Mouse (Mus musculus): ENCODE data around the gene Atg4b. TPM values are rescaled to one million over a fixed set of nuclear protein-coding genes. Genes with fewer than 3 reads are reported as not detected.

Atg4b gene
- polyA plus RNA-seq, 1 experiment from 2014 or later, result 104 TPM

DNA sequence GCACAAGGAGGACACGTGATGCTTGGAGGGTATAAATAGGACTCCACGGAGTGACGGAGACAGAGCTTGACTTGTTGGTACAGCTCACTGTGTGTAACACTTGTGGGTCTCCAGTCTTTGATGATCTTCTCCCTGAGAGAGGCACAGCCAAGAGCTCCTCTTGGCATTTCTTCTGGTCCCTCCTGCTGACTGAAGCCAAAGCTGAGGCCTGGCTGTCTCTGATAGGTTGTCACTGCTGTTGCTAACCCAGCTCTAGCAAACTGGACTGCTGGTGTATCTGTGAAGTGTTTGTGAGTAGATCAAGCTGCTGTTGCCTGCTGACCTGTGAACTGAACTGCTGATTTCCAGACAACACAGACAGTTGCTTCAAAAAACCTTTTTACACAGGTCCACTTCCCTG lies 18.6 kb downstream of the Atg4b start:
- no peak overlapping the region for H3K9ac ChIP-seq (replicated peaks; ENCODE audit: low read depth, low read length)
- H3K27ac ChIP-seq (ENCODE audit: low read length), result no peak overlapping the region
- no peak for ATAC-seq
- no peaks in the 10 kb centered on the region for H3K27me3 ChIP-seq (replicated peaks; ENCODE audit: control insufficient read depth, insufficient read depth, low read length)
- WGBS, result 95% methylated on average over 3 of the region's 3 CpGs
- H3K4me2 ChIP-seq (ENCODE audit: low read length), result no peak overlapping the region
- H3K36me3 ChIP-seq (ENCODE audit: control insufficient read depth, insufficient read depth), result peaks cover 8% of the 10 kb centered on the region
- no peaks in the 10 kb centered on the region for H3K4me1 ChIP-seq (replicated peaks; ENCODE audit: control insufficient read depth, insufficient read depth, low read length)
- no peak overlapping the region for H3K4me3 ChIP-seq (replicated peaks; ENCODE audit: low read length)
- no peaks in the 10 kb centered on the region for H3K9me3 ChIP-seq (ENCODE audit: control insufficient read depth, low read length)

DNA sequence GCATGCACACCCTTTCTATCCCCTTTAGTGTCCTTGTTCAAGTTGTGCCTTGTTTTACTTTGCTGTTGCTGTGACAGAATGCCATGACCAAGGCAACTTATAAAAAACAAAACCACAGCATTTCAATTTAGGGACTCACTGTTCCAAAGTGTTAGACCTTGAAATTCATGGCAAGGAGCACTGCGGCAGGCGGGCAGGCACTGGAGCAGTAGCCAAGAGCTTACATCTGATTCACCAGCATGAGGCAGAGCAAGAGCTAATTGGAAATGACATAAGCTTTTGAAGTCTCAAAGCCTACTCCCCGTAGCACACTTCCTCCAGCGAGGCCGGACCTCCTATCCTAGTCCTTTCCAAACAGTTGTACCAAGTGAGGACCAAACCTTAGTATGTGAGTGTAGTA lies 25.4 kb downstream of the Atg4b start:
- no peak for ATAC-seq
- 80% methylated on average over 5 of the region's 5 CpGs for WGBS
- no peak overlapping the region for H3K4me3 ChIP-seq (replicated peaks; ENCODE audit: low read length)

GRCm38 (mm10) chr1:93786912-93787311 lies 35.6 kb downstream of the Atg4b start:
- no peak overlapping the region for H3K27ac ChIP-seq (ENCODE audit: low read length)
- H3K4me3 ChIP-seq (replicated peaks; ENCODE audit: low read length), result no peak overlapping the region
- H3K36me3 ChIP-seq (ENCODE audit: control insufficient read depth, insufficient read depth), result peaks cover 42% of the 10 kb centered on the region
- WGBS, result 85% methylated on average over 2 of the region's 2 CpGs
- H3K4me2 ChIP-seq (ENCODE audit: low read length), result no peak overlapping the region
- ATAC-seq, result no peak
- H3K27me3 ChIP-seq (replicated peaks; ENCODE audit: control insufficient read depth, insufficient read depth, low read length), result no peaks in the 10 kb centered on the region
- H3K9me3 ChIP-seq (ENCODE audit: control insufficient read depth, low read length), result no peaks in the 10 kb centered on the region
- no peaks in the 10 kb centered on the region for H3K4me1 ChIP-seq (replicated peaks; ENCODE audit: control insufficient read depth, insufficient read depth, low read length)
- H3K9ac ChIP-seq (replicated peaks; ENCODE audit: low read depth, low read length), result no peak overlapping the region

More for the DNA sequence above, 25.4 kb downstream of the Atg4b start:
- Histone ChIP-seq H3K36me3 (ENCODE audit: control insufficient read depth, insufficient read depth) (peaks cover 39% of the 10 kb centered on the region), H3K4me2 (ENCODE audit: low read length) (no peak overlapping the region), H3K27me3 (replicated peaks; ENCODE audit: control insufficient read depth, insufficient read depth, low read length) (no peaks in the 10 kb centered on the region), H3K9ac (replicated peaks; ENCODE audit: low read depth, low read length) (no peak overlapping the region), H3K4me1 (replicated peaks; ENCODE audit: control insufficient read depth, insufficient read depth, low read length) (no peaks in the 10 kb centered on the region), H3K27ac (ENCODE audit: low read length) (no peak overlapping the region), H3K9me3 (ENCODE audit: control insufficient read depth, low read length) (no peaks in the 10 kb centered on the region)

- Histone ChIP-seq H3K36me3 (ENCODE audit: control insufficient read depth, insufficient read depth) (peaks cover 40% of the 10 kb centered on the region), H3K9ac (replicated peaks; ENCODE audit: low read depth, low read length) (no peak overlapping the region), H3K27ac (ENCODE audit: low read length) (no peak overlapping the region), H3K4me2 (ENCODE audit: low read length) (no peak overlapping the region), H3K4me3 (replicated peaks; ENCODE audit: low read length) (no peak overlapping the region), H3K4me1 (replicated peaks; ENCODE audit: control insufficient read depth, insufficient read depth, low read length) (no peaks in the 10 kb centered on the region), H3K9me3 (ENCODE audit: control insufficient read depth, low read length) (no peaks in the 10 kb centered on the region), H3K27me3 (replicated peaks; ENCODE audit: control insufficient read depth, insufficient read depth, low read length) (no peaks in the 10 kb centered on the region)
- WGBS, result 97% methylated on average over 8 of the region's 8 CpGs
- ATAC-seq, result no peak
These were observed 43.2 kb downstream of the Atg4b start for GRCm38 (mm10) chr1:93794526-93794925.

DNA sequence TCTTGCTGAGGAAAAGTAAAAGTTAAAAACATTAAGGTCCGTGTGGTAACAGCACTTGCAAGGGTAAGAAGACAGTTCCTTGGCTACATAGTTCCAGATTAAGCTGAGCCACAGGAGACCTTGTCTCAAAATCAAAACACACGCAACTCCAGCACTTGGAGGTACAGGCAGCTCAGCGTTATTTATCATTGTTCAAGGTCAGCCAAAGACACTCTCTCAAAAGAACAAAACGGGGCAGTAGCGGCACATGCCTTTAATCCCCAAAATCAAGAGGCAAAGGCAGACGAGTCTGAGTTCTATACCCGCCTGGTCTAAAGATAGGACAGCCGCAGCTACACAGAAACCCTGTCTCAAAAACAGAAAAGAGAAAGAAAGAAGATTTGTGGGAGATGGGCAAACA lies 44.6 kb downstream of the Atg4b start:
- 79% methylated on average over 8 of the region's 8 CpGs for WGBS
- no peak overlapping the region for H3K4me2 ChIP-seq (ENCODE audit: low read length)
- peaks cover 35% of the 10 kb centered on the region for H3K36me3 ChIP-seq (ENCODE audit: control insufficient read depth, insufficient read depth)

GRCm38 (mm10) chr1:93800670-93801503 lies 49.6 kb downstream of the Atg4b start:
- Histone ChIP-seq H3K9ac (replicated peaks; ENCODE audit: low read depth, low read length) (peak overlapping the region; percentile 76; the same call in 1 of the 2 replicates), H3K4me3 (replicated peaks; ENCODE audit: low read length) (peak overlapping the region; percentile 75), H3K36me3 (ENCODE audit: control insufficient read depth, insufficient read depth) (peaks cover 4% of the 10 kb centered on the region; the same call in 1 of the 2 replicates), H3K27ac (ENCODE audit: low read length) (no peak overlapping the region), H3K4me1 (replicated peaks; ENCODE audit: control insufficient read depth, insufficient read depth, low read length) (peaks cover 22% of the 10 kb centered on the region), H3K4me2 (ENCODE audit: low read length) (peak overlapping the region; percentile 56), H3K9me3 (ENCODE audit: control insufficient read depth, low read length) (no peaks in the 10 kb centered on the region), H3K27me3 (replicated peaks; ENCODE audit: control insufficient read depth, insufficient read depth, low read length) (no peaks in the 10 kb centered on the region)
- WGBS, result 77% methylated on average over 21 of the region's 21 CpGs
- ATAC-seq, result no peak

More for the DNA sequence above, 44.6 kb downstream of the Atg4b start:
- H3K9me3 ChIP-seq (ENCODE audit: control insufficient read depth, low read length), result no peaks in the 10 kb centered on the region
- no peaks in the 10 kb centered on the region for H3K27me3 ChIP-seq (replicated peaks; ENCODE audit: control insufficient read depth, insufficient read depth, low read length)
- H3K27ac ChIP-seq (ENCODE audit: low read length), result no peak overlapping the region
- no peak for ATAC-seq
- H3K4me1 ChIP-seq (replicated peaks; ENCODE audit: control insufficient read depth, insufficient read depth, low read length), result 0 out of 2 replicates have a peak, but pooled peaks cover 2% of the 10 kb centered on the region
- H3K4me3 ChIP-seq (replicated peaks; ENCODE audit: low read length), result no peak overlapping the region
- no peak overlapping the region for H3K9ac ChIP-seq (replicated peaks; ENCODE audit: low read depth, low read length)

DNA sequence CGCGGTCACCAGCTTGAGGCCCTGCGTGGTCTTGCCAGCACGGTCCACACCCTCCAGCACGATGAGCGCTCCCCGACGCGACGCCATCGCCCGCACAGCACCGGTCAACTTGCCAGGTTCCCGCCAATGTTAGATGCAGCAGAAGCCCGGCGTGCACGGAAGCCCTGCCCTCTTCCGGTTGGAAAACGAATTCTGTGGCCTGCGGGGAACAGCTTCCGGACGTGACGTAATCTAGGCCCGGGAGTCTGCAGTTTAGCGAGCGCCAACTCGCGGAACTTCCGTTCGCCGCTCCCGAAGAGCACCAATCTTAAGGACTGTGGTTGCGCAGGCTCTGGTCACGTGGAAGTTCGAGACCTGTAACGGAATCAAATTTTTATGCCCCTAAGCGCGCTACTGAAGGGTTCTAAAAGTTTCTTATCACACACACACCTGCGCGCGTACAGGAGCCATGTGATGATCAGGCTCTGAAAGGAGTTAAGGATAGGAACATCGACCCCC lies 50.5 kb downstream of the Atg4b start, which contains the start of gene Dtymk:
Dtymk (minus strand) TSS at position 194 of the 498 bp plus-strand sequence.
- WGBS, result under 1% methylated on average over 42 of the region's 42 CpGs
- Histone ChIP-seq H3K4me2 (ENCODE audit: low read length) (peak within 1 kb of the TSS; percentile 56), H3K27ac (ENCODE audit: low read length) (peak within 1 kb of the TSS; percentile 75), H3K27me3 (replicated peaks; ENCODE audit: control insufficient read depth, insufficient read depth, low read length) (no peaks in the 10 kb centered on the region), H3K9ac (replicated peaks; ENCODE audit: low read depth, low read length) (peak within 1 kb of the TSS; percentile 76), H3K4me1 (replicated peaks; ENCODE audit: control insufficient read depth, insufficient read depth, low read length) (peaks cover 22% of the 10 kb centered on the region), H3K4me3 (replicated peaks; ENCODE audit: low read length) (peak within 1 kb of the TSS; percentile 75), H3K36me3 (ENCODE audit: control insufficient read depth, insufficient read depth) (peaks cover 4% of the 10 kb centered on the region; the same call in 1 of the 2 replicates), H3K9me3 (ENCODE audit: control insufficient read depth, low read length) (no peaks in the 10 kb centered on the region)
- ATAC-seq, result peak; percentile 62

DNA sequence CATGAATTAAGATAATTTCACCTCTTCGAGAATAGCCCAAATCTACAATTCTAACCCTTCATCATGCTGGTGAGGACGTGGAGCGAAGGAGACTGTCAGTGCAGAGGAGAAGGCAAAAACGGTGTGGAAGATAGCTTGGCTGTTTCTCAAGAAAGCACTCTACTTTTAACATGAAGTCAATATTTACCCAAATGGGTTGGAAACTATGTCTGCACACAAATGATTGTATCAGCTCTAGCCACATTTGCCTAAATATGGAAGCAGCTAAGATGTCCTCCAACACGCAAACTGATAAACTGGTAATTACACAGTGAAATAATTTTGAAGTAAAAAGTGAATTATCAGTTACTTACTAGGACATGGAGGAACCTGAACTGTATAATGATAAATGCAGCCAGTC lies 51.5 kb downstream of the Atg4b start:
- Histone ChIP-seq H3K27me3 (replicated peaks; ENCODE audit: control insufficient read depth, insufficient read depth, low read length) (no peaks in the 10 kb centered on the region), H3K27ac (ENCODE audit: low read length) (no peak overlapping the region), H3K4me2 (ENCODE audit: low read length) (peak overlapping the region; percentile 92), H3K9me3 (ENCODE audit: control insufficient read depth, low read length) (no peaks in the 10 kb centered on the region), H3K9ac (replicated peaks; ENCODE audit: low read depth, low read length) (no peak overlapping the region), H3K4me1 (replicated peaks; ENCODE audit: control insufficient read depth, insufficient read depth, low read length) (peaks cover 22% of the 10 kb centered on the region), H3K4me3 (replicated peaks; ENCODE audit: low read length) (no peak overlapping the region), H3K36me3 (ENCODE audit: control insufficient read depth, insufficient read depth) (peaks cover 6% of the 10 kb centered on the region)
- 85% methylated on average over 5 of the region's 5 CpGs for WGBS
- ATAC-seq, result no peak

DNA sequence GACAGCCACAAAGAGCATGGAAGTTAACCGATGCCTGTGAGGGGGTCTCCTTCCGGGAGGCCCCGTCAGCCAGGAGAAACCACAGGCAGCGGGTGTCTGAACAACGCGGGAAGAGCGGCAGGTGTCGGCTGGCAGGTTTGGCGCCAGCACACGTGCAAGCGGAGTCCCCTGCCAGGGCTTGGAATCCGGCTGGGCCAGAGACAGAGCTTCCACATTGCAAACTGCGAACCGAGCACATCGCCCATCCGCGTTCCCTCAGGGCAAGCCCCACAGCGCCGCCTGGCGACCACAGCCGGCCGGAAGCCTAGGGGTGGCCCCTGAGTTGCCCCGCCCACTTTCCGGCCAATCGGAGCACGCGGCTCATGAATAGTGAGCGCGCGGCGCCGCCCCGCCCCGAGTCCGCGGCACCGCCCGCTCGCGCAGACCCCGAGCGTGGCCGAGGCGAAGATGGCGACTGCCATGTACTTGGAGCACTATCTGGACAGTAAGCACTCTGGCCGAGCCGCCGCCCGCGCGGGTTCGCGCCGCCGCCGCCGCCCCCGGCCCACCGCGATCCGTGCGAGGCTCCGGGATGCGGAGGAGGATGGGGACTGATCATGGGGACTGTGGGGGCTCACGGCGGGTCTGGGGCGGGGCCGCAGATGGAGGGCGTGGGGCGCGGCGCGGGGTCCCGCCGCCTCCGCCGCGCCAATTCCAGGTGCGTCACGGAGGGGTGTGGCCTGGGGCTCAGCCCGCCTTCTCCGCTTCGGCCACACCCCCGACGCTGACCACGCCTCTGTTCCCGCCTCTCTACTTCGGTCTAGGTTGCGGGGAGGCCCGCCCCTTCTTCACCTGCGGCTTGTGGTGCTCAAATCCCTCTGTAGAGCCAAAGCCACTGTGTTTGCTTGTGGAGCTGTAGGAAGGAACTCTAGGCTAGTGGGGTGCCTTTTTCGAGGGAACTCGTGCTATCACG lies 52.5 kb downstream of the Atg4b start, which contains the start of gene Ing5:
Ing5 (plus strand) TSS at position 410 of the 952 bp plus-strand sequence.
- Histone ChIP-seq H3K27ac (ENCODE audit: low read length) (peak within 1 kb of the TSS; percentile 97), H3K9ac (replicated peaks; ENCODE audit: low read depth, low read length) (peak within 1 kb of the TSS; percentile 87), H3K4me1 (replicated peaks; ENCODE audit: control insufficient read depth, insufficient read depth, low read length) (peaks cover 22% of the 10 kb centered on the region), H3K4me3 (replicated peaks; ENCODE audit: low read length) (peak within 1 kb of the TSS; percentile 92), H3K27me3 (replicated peaks; ENCODE audit: control insufficient read depth, insufficient read depth, low read length) (no peaks in the 10 kb centered on the region), H3K9me3 (ENCODE audit: control insufficient read depth, low read length) (no peaks in the 10 kb centered on the region), H3K4me2 (ENCODE audit: low read length) (peak within 1 kb of the TSS; percentile 92), H3K36me3 (ENCODE audit: control insufficient read depth, insufficient read depth) (peaks cover 7% of the 10 kb centered on the region)
- under 1% methylated on average over 77 of the region's 94 CpGs for WGBS
- ATAC-seq, result peak; percentile 89
